Mouse (Mus musculus) heart, postnatal 0 days (tissue): ENCODE data around the gene Sgce. TPM values are rescaled to one million over a fixed set of nuclear protein-coding genes. Genes with fewer than 3 reads are reported as not detected.
A peak's percentile ranks its signal among the peaks of the same experiment; 100 is the strongest.
"Not testable (repeated sequence)": the region's sequence is repeated elsewhere in the genome, so short reads cannot be mapped to it uniquely, and the experiment has no call there.

ENCODE experiments used
- ATAC-seq: fragments of 200-750 bp; cut with Nextera tagmentation; 2 replicates; pipeline ENCODE4 v1.8.0; 2017; ENCODE audit warnings: low read depth, moderate number of reproducible peaks, moderate library complexity; ENCODE audit not compliant: insufficient read depth
- DNase-seq: peaks from one replicate; pipeline ENCODE4 v3.0.0-alpha.2; 2016; ENCODE audit warnings: low spot score
- H3K27ac ChIP-seq: fragments of 300-500 bp; sonication (generic); 2 replicates; pipeline ENCODE4 v1.5.1; 2014; ENCODE audit warnings: low read depth, mild to moderate bottlenecking
- H3K27me3 ChIP-seq: fragments of 300-500 bp; sonication (generic); 2 replicates; pipeline ENCODE4 v1.6.1; 2014; ENCODE audit warnings: low read length, mixed read lengths; ENCODE audit not compliant: control insufficient read depth, insufficient read depth
- H3K36me3 ChIP-seq: fragments of 300-500 bp; sonication (generic); replicated peaks from 2 replicates; pipeline ENCODE4 v1.6.1; 2014; ENCODE audit warnings: low read length, mixed read lengths; ENCODE audit not compliant: control insufficient read depth, insufficient read depth
- H3K4me1 ChIP-seq: fragments of 300-500 bp; sonication (generic); 2 replicates; pipeline ENCODE4 v1.6.1; 2014; ENCODE audit warnings: antibody characterized with exemption; ENCODE audit not compliant: control insufficient read depth, insufficient read depth
- H3K4me2 ChIP-seq: fragments of 300-500 bp; sonication (generic); 2 replicates; pipeline ENCODE4 v1.6.1; 2014; ENCODE audit warnings: low read depth, mild to moderate bottlenecking, low read length, moderate library complexity
- H3K4me3 ChIP-seq: fragments of 300-500 bp; sonication (generic); 2 replicates; pipeline ENCODE4 v1.5.1; 2014; ENCODE audit warnings: low read depth, low read length
- H3K9ac ChIP-seq: fragments of 300-500 bp; sonication (generic); replicated peaks from 2 replicates; pipeline ENCODE4 v1.6.1; 2014; ENCODE audit warnings: low read depth, low read length, mixed read lengths
- H3K9me3 ChIP-seq: fragments of 300-500 bp; sonication (generic); replicated peaks from 2 replicates; pipeline ENCODE4 v1.6.1; 2016; ENCODE audit warnings: low read length; ENCODE audit not compliant: control insufficient read depth
- CTCF ChIP-seq: IDR thresholded peaks from 2 replicates; pipeline ENCODE4 v1.5.1; 2016; ENCODE audit warnings: antibody characterized with exemption, control low read depth, low read depth
- EP300 ChIP-seq: IDR thresholded peaks from 2 replicates; pipeline ENCODE4 v1.6.1; 2016; ENCODE audit warnings: antibody characterized with exemption, low read depth
- WGBS: fragments of 180-500 bp; shearing (Covaris S2); extraction: QIAGEN DNeasy Blood & Tissue Kit; methylation state at CpG from one replicate; pipeline ENCODE4 v1.1.7; 2014; 5-methylcytosine and 5-hydroxymethylcytosine counted together
- polyA plus RNA-seq: library from polyadenylated mRNA; unstranded; fragments of >200 nt; fragmentation: Nextera tagmentation; extraction: Ambion mirVana; gene quantifications from 2 replicates; pipeline ENCODE4 v1.2.1, GENCODE M21; 2015
- total RNA-seq: library from RNA; depleted of rRNA; stranded (reverse); fragments of >200 nt; gene quantifications from 2 replicates; pipeline ENCODE4 v1.2.3, GENCODE M21; 2014; ENCODE audit warnings: low replicate concordance; rRNA removed

The Sgce gene
- total RNA-seq (31.3 and 36.6 TPM in 2 replicates), polyA plus RNA-seq (50.8 and 53.0 TPM in 2 replicates)

DNA sequence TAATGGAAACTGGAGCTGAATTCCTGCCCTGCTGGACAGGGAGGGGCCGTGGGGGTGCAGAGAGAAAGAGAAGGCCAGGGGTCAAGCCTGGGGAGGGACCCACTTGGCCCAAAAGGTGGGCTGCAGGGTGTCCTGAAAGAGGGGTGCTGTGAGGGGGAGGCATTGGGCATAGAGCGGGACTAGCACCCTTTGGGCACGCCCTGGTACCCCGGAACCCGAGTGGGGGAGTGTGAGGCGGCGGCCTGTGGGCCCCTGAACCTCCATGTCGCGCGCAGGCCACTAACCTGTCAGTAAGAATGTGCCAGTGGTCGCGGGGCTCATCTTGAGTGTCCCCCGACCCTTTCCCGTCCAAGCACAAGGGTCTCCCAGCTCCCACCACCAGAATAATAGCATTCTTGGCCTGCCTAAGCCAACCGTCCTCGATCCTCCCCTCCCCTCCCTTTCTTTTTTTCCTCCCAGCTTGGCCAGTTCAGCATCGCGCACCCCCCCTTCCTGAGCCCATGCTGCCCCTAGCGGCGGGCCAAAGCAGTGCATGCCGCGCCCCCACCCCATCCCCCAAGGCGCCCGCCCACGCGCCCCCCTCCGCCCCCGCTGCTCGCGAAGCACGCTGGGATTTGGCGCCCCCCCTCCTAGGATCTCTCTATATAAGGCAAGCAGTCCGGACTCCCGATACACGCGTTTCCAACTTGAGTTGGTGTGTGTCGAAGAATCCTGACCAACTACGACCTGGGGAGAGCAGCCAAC is at the start of gene Sgce, which contains the start of gene Peg10:
Gene Sgce (minus strand): TSS at position 512 of the 744 bp plus-strand sequence.
Gene Peg10 (plus strand): TSS at position 611 of the 744 bp plus-strand sequence.
- Histone ChIP-seq H3K4me3 (peak within 1 kb of the TSS; percentile 54), H3K4me1 (no peaks in the 10 kb centered on the region), H3K27ac (peak within 1 kb of the TSS; percentile 76), H3K4me2 (peak within 1 kb of the TSS; percentile 66), H3K9me3 (no peaks in the 10 kb centered on the region), H3K27me3 (no peaks in the 10 kb centered on the region), H3K36me3 (no peaks in the 10 kb centered on the region), H3K9ac (peak within 1 kb of the TSS; percentile 73)
- 0 out of 2 replicates have a peak, but pooled peaks have one; percentile 27 for TF ChIP-seq EP300
- TF ChIP-seq CTCF: peak; percentile 68
- ATAC-seq: peak; percentile 61
- 47% methylated on average over 38 of the region's 38 CpGs for whole genome bisulfite sequencing
- peak; percentile 67 for DNase-seq

DNA sequence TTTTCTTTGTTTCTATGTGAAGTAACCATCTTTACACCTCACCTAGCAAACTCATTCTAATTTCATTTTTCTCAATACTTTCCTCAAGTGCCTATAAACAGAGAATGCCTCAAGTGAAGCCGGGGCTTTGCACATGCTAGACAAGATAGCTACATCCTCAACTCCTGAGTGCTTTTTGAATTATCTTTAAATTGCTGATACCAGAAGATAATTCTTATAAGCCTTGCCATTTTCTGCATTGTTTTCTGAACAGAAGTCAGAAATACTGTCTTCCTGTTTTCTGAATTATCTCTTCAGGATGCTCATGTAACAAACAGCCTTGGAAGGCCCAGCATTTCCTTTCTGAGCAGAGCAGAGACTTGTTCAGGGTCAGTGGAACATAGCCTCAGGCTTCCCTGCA is 49.3 kb upstream of the Sgce start:
- Histone ChIP-seq H3K4me3 (no peak overlapping the region), H3K9ac (no peak overlapping the region), H3K27ac (no peak overlapping the region), H3K36me3 (no peaks in the 10 kb centered on the region), H3K4me1 (no peaks in the 10 kb centered on the region), H3K27me3 (no peaks in the 10 kb centered on the region), H3K4me2 (no peak overlapping the region), H3K9me3 (no peaks in the 10 kb centered on the region)
- 61% methylated on average over 1 of the region's 1 CpGs for WGBS
- TF ChIP-seq EP300: no peak
- TF ChIP-seq CTCF: no peak
- DNase-seq (no peak), ATAC-seq (no peak)

DNA sequence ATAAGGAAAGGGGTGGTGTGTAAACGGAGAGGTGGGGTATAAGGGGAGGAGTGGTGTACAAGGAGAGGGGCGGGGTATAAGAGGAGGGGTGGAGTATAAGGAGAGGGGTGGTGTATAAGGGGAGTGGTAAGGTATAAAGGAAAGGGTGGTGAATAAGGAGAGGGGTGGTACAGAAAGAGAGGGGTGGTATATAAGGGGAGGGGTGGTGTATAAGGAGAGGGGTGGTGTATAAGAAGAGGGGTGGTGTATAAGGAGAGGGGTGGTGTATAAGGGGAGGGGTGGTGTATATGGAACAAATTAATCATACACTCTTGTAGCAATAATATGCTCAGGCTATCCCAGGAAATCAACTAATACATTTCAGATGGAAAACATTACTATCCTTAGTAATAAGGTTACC is 15.2 kb upstream of the Sgce start:
- Histone ChIP-seq H3K9me3 (no peaks in the 10 kb centered on the region), H3K4me3 (no peak overlapping the region), H3K9ac (no peak overlapping the region), H3K4me2 (no peak overlapping the region), H3K4me1 (no peaks in the 10 kb centered on the region), H3K27me3 (no peaks in the 10 kb centered on the region), H3K27ac (no peak overlapping the region), H3K36me3 (no peaks in the 10 kb centered on the region)
- 34% methylated on average over 2 of the region's 2 CpGs for WGBS
- TF ChIP-seq EP300 (no peak), CTCF (no peak)
- DNase-seq (no peak), ATAC-seq (peak; percentile 86)

DNA sequence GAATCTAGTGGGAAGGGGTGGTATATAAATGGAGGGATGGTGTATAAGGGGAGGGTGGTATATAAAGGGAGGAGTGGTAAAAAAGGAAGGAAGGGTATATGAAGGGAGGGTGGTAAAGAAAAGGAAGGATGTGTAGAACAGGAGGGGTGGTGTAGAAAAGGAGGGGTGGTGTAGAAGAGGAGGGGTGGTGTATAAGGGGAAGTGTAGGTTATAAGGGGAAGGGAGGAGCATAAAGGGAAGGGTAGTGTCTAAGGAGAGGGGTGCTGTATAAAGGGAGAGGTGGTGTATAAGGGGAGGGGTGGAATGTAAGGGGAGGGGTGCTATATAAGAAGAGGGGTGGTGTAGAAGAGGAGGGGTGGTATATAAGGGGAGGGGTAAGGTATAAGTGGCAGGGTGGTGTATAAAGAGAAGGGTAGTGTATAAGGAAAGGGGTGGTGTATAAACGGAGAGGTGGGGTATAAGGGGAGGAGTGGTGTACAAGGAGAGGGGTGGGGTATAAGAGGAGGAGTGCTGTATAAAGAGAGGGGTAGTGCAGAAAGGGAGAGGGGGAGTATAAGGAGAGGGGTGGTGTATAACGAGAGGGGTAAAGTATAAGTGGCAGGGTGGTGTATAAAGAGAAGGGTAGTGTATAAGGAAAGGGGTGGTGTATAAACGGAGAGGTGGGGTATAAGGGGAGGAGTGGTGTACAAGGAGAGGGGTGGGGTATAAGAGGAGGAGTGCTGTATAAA is 14.6 kb upstream of the Sgce start:
- not testable (repeated sequence) for H3K4me3 ChIP-seq, DNase-seq, ATAC-seq, H3K4me2 ChIP-seq, H3K9ac ChIP-seq, H3K9me3 ChIP-seq, H3K27ac ChIP-seq, H3K36me3 ChIP-seq, H3K4me1 ChIP-seq, H3K27me3 ChIP-seq
- 42% methylated on average over 3 of the region's 3 CpGs for WGBS

DNA sequence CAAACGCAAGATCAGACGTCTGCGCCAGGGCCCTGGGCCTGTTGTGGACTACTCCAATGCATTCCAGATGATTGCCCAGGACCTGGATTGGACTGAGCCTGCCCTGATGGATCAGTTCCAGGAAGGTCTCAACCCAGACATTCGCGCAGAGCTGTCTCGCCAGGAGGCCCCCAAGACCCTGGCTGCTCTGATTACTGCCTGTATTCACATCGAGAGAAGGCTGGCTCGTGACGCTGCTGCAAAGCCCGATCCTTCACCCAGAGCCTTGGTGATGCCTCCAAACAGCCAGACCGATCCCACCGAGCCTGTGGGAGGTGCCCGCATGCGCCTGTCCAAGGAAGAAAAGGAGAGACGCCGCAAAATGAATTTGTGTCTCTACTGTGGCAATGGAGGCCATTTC is 7.9 kb upstream of the Sgce start:
- ATAC-seq: no peak
- Histone ChIP-seq H3K9me3 (no peaks in the 10 kb centered on the region), H3K4me3 (no peak overlapping the region), H3K4me2 (no peak overlapping the region), H3K4me1 (no peaks in the 10 kb centered on the region), H3K27ac (no peak overlapping the region), H3K36me3 (no peaks in the 10 kb centered on the region), H3K27me3 (no peaks in the 10 kb centered on the region), H3K9ac (no peak overlapping the region)
- no peak for TF ChIP-seq CTCF
- no peak for TF ChIP-seq EP300
- no peak for DNase-seq
- WGBS: 92% methylated on average over 16 of the region's 16 CpGs
